Mouse (Mus musculus): ENCODE data around the gene Pla2g4b. TPM values are rescaled to one million over a fixed set of nuclear protein-coding genes. Genes with fewer than 3 reads are reported as not detected.

Pla2g4b gene
- total and polyA plus RNA-seq, 3 experiments, result 0.90 to 2.7 (median 2.5) TPM

- H3K4me3 ChIP-seq (replicated peaks in 1 of 3; ENCODE audit: low read depth in 2 of 3, low read length in 2 of 3, poor library complexity in 1 of 3), result no peak overlapping the region
- dilution Hi-C loops (cut with MboI; ENCODE audit: extremely low pct_ligation_motif_present, extremely low pct_unique_long_range_greater_than_20kb, low sequenced_read_pairs), result no loop called here
- no peak overlapping the region for H3K4me2 ChIP-seq (ENCODE audit: insufficient read depth, low read depth, poor library complexity, severe bottlenecking)
- H3K79me2 ChIP-seq (replicated peaks; ENCODE audit: control insufficient read depth, extremely low read depth, insufficient read depth, poor library complexity, severe bottlenecking), result no peaks in the 10 kb centered on the region
- no peaks in the 10 kb centered on the region for H3K9me3 ChIP-seq (replicated peaks; ENCODE audit: low read length)
- TF ChIP-seq NRF1 (IDR thresholded peaks at IDR 0.05; ENCODE audit: low read depth, low read length) (no peak), E2F4 (IDR thresholded peaks at IDR 0.05; ENCODE audit: insufficient replicate concordance, low read depth, low read length) (no peak), ELF1 (IDR thresholded peaks at IDR 0.05; ENCODE audit: low read depth, low read length) (no peak), BHLHE40 (IDR thresholded peaks at IDR 0.05; ENCODE audit: low read depth, low read length) (no peak)
- in situ Hi-C loops (cut with MboI; ENCODE audit: low pct_ligation_motif_present, low pct_unique_long_range_greater_than_20kb, low sequenced_read_pairs), result no loop called here
- H3K36me3 ChIP-seq (replicated peaks in 1 of 2; ENCODE audit: control insufficient read depth in 1 of 2, insufficient read depth in 1 of 2, low read length in 1 of 2), result peaks cover 6 to 22% of the 10 kb centered on the region in 2 experiments
- no peaks in the 10 kb centered on the region for H3K27me3 ChIP-seq (replicated peaks)
- H3K4me1 ChIP-seq (ENCODE audit: control insufficient read depth in 1 of 2, insufficient read depth in 2 of 2), result peaks cover 0 to 3% of the 10 kb centered on the region in 2 experiments; a peak in 1 of 4 replicates
- DNase-seq (ENCODE audit: extremely low read depth), result no peak
- no peak overlapping the region for H3K27ac ChIP-seq (ENCODE audit: insufficient read depth, low read depth)
- H3K9ac ChIP-seq (ENCODE audit: insufficient read depth, low read depth), result no peak overlapping the region
Observed at GRCm38 (mm10) chr2:119986369-119986768, 46.8 kb upstream of the Pla2g4b start.

- no peak for DNase-seq (ENCODE audit: extremely low read depth)
- Histone ChIP-seq H3K27me3 (replicated peaks) (no peaks in the 10 kb centered on the region), H3K27ac (ENCODE audit: insufficient read depth, low read depth) (no peak overlapping the region), H3K79me2 (replicated peaks; ENCODE audit: control insufficient read depth, extremely low read depth, insufficient read depth, poor library complexity, severe bottlenecking) (no peaks in the 10 kb centered on the region), H3K9me3 (replicated peaks; ENCODE audit: low read length) (no peaks in the 10 kb centered on the region), H3K9ac (ENCODE audit: insufficient read depth, low read depth) (no peak overlapping the region), H3K4me1 (ENCODE audit: control insufficient read depth in 1 of 2, insufficient read depth in 2 of 2) (peaks cover 1 to 7% of the 10 kb centered on the region in 2 experiments; a peak in 1 of 4 replicates), H3K4me2 (ENCODE audit: insufficient read depth, low read depth, poor library complexity, severe bottlenecking) (no peak overlapping the region), H3K4me3 (replicated peaks in 1 of 3; ENCODE audit: low read depth in 2 of 3, low read length in 2 of 3, poor library complexity in 1 of 3) (no peak overlapping the region), H3K36me3 (replicated peaks in 1 of 2; ENCODE audit: control insufficient read depth in 1 of 2, insufficient read depth in 1 of 2, low read length in 1 of 2) (peaks cover 0 to 14% of the 10 kb centered on the region in 2 experiments)
- TF ChIP-seq HCFC1 (IDR thresholded peaks at IDR 0.05; ENCODE audit: low read depth, low read length), result no peak
- TF ChIP-seq ETS1 (conservative IDR thresholded peaks at IDR 0.05; ENCODE audit: low read depth, low read length), result no peak
- no peak for TF ChIP-seq USF1 (IDR thresholded peaks at IDR 0.05; ENCODE audit: low read depth, low read length)
- TF ChIP-seq POLR2AphosphoS2 (IDR thresholded peaks at IDR 0.05; ENCODE audit: low read depth, low read length), result no peak
- no peak for TF ChIP-seq EP300 (IDR thresholded peaks at IDR 0.05; ENCODE audit: low read length)
- TF ChIP-seq MAZ (IDR thresholded peaks at IDR 0.05; ENCODE audit: low read depth, low read length), result no peak
- TF ChIP-seq RCOR1 (conservative IDR thresholded peaks at IDR 0.05; ENCODE audit: low read depth, low read length), result no peak
- no peak for TF ChIP-seq ZC3H11A (IDR thresholded peaks at IDR 0.05; ENCODE audit: low read depth, low read length)
- no peak for TF ChIP-seq MYC (IDR thresholded peaks at IDR 0.05; ENCODE audit: low read depth, low read length)
- TF ChIP-seq ZKSCAN1 (IDR thresholded peaks at IDR 0.05; ENCODE audit: borderline replicate concordance, low read depth, low read length), result no peak
- no peak for TF ChIP-seq E2F4 (IDR thresholded peaks at IDR 0.05; ENCODE audit: insufficient replicate concordance, low read depth, low read length)
- in situ Hi-C loops (cut with MboI; ENCODE audit: low pct_ligation_motif_present, low pct_unique_long_range_greater_than_20kb, low sequenced_read_pairs), result no loop called here
- dilution Hi-C loops (cut with MboI; ENCODE audit: extremely low pct_ligation_motif_present, extremely low pct_unique_long_range_greater_than_20kb, low sequenced_read_pairs), result no loop called here
Observed at GRCm38 (mm10) chr2:119987441-119987840, 45.8 kb upstream of the Pla2g4b start.

Data from CH12.LX (cell line).